In the genomic region with DNA sequence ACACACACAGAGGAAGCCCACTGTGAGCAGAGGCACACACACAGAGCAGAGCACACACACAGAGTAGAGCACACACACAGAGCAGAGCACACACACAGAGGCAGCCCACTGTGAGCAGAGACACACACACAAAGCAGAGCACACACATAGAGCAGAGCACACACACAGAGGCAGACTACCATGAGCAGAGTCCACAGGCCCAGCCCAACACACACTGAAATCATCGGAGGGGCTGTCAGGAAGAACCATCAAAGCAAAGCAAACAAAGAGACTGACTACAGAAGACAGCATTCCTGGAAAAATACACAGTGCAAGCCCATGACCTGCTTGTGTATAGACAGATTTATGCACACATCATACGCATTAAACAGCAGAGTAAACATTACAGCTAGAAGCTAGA, we compare ENCODE assay signal across 10 mouse cellular contexts. TPM values are rescaled to one million over a fixed set of nuclear protein-coding genes. Genes with fewer than 3 reads are reported as not detected.
DNase-seq lines count a peak whose midpoint lies in the region; ATAC-seq lines count a peak whose summit lies in the region.
"Had no signal": no experiment of that assay in that cellular context is flagged by ENCODE, and none has a peak within 500 bp of the region (broad histone marks: within the 10 kb centered on the region; RNA-seq: fewer than 3 reads in every experiment).

No protein-coding gene starts in this region.

- H3K27me3 ChIP-seq in heart, embryonic 14.5 days (ENCODE audit: control insufficient read depth, insufficient read depth, low read length): no peaks in the 10 kb centered on the region
- H3K27me3 ChIP-seq in embryonic facial prominence, embryonic 10.5 days (replicated peaks; ENCODE audit: low read depth, poor library complexity, severe bottlenecking): peaks cover 11% of the 10 kb centered on the region
- no peaks in the 10 kb centered on the region for H3K27me3 ChIP-seq in hindbrain, embryonic 15.5 days
- H3K27me3 ChIP-seq in midbrain, embryonic 11.5 days (ENCODE audit: control insufficient read depth, insufficient read depth, low read length): no peaks in the 10 kb centered on the region

- 49% methylated on average over 2 of the region's 2 CpGs for WGBS in heart, embryonic 14.5 days
- WGBS in embryonic facial prominence, embryonic 10.5 days: 58% methylated on average over 2 of the region's 2 CpGs
- WGBS in hindbrain, embryonic 15.5 days: 59% methylated on average over 2 of the region's 2 CpGs
- WGBS in midbrain, embryonic 11.5 days: 69% methylated on average over 2 of the region's 2 CpGs

- no peak overlapping the region for H3K9ac ChIP-seq in heart, embryonic 14.5 days (ENCODE audit: low read length)
- no peak overlapping the region for H3K9ac ChIP-seq in hindbrain, embryonic 15.5 days
- H3K9ac ChIP-seq in midbrain, embryonic 11.5 days (ENCODE audit: low read length): no peak overlapping the region

- H3K27ac ChIP-seq in heart, embryonic 14.5 days (replicated peaks in 1 of 2; ENCODE audit: control insufficient read depth in 1 of 2, insufficient read depth in 1 of 2, low read depth in 2 of 2, low read length in 2 of 2): peak overlapping the region; percentile 19 to 62
- H3K27ac ChIP-seq in embryonic facial prominence, embryonic 10.5 days (replicated peaks): peak overlapping the region; percentile 77
- peak overlapping the region; percentile 2; the same call in 1 of the 2 replicates for H3K27ac ChIP-seq in hindbrain, embryonic 15.5 days (replicated peaks)
- peak overlapping the region; percentile 2; the same call in 1 of the 2 replicates for H3K27ac ChIP-seq in midbrain, embryonic 11.5 days (ENCODE audit: low read depth, low read length)

- H3K4me3 ChIP-seq in heart, embryonic 14.5 days (ENCODE audit: control insufficient read depth in 1 of 2, insufficient read depth in 1 of 2, low read depth in 1 of 2, low read length in 2 of 2): no peak overlapping the region
- no peak overlapping the region for H3K4me3 ChIP-seq in embryonic facial prominence, embryonic 10.5 days
- H3K4me3 ChIP-seq in hindbrain, embryonic 15.5 days: no peak overlapping the region
- no peak overlapping the region for H3K4me3 ChIP-seq in midbrain, embryonic 11.5 days (ENCODE audit: low read depth, low read length)

- H3K36me3 ChIP-seq in heart, embryonic 14.5 days (ENCODE audit: control insufficient read depth, insufficient read depth, low read length): no peaks in the 10 kb centered on the region
- peaks cover 32% of the 10 kb centered on the region for H3K36me3 ChIP-seq in embryonic facial prominence, embryonic 10.5 days (replicated peaks)
- H3K36me3 ChIP-seq in hindbrain, embryonic 15.5 days: no peaks in the 10 kb centered on the region
- H3K36me3 ChIP-seq in midbrain, embryonic 11.5 days (ENCODE audit: control insufficient read depth, insufficient read depth, low read length): no peaks in the 10 kb centered on the region

- H3K4me1 ChIP-seq in heart, embryonic 14.5 days (ENCODE audit: control insufficient read depth in 2 of 2, insufficient read depth in 2 of 2, low read length in 2 of 2): peaks cover 10 to 12% of the 10 kb centered on the region in 2 experiments; a peak in 2 of 4 replicates
- H3K4me1 ChIP-seq in embryonic facial prominence, embryonic 10.5 days: peaks cover 39% of the 10 kb centered on the region
- H3K4me1 ChIP-seq in hindbrain, embryonic 15.5 days (replicated peaks): no peaks in the 10 kb centered on the region
- H3K4me1 ChIP-seq in midbrain, embryonic 11.5 days (ENCODE audit: control insufficient read depth, insufficient read depth, low read length): no peaks in the 10 kb centered on the region; the same call in 1 of the 2 replicates

- no peak for ATAC-seq in heart, embryonic 14.5 days (ENCODE audit: insufficient number of reproducible peaks, insufficient read depth, low FRiP score, low read depth)
- ATAC-seq in hindbrain, embryonic 15.5 days (ENCODE audit: low FRiP score, low read depth): peak; percentile 24; the same call in 1 of the 2 replicates
- no peak for ATAC-seq in midbrain, embryonic 11.5 days (ENCODE audit: low FRiP score)
- ATAC-seq: CD4-positive, CD25-positive, alpha-beta regulatory T cell, adult 4 months had no signal

- DNase-seq in heart, adult 18-20 months: no peak
- no peak for DNase-seq in embryonic facial prominence, embryonic 10.5 days (ENCODE audit: low spot score)
- DNase-seq in midbrain, embryonic 11.5 days (ENCODE audit: low spot score, missing footprints): no peak
- DNase-seq in layer of hippocampus, postnatal 25 days (ENCODE audit: extremely low spot score in 1 of 2, low spot score in 1 of 2): no peak
- no peak for DNase-seq in left cerebral cortex, postnatal 36 days (ENCODE audit: low spot score in 2 of 2)
- no peak for DNase-seq in right cerebral cortex, postnatal 36 days (ENCODE audit: low spot score in 2 of 2)
- DNase-seq: gastrocnemius, postnatal 25 days had no signal

- H3K4me2 ChIP-seq in heart, embryonic 14.5 days (ENCODE audit: low read length): no peak overlapping the region
- no peak overlapping the region for H3K4me2 ChIP-seq in hindbrain, embryonic 15.5 days
- H3K4me2 ChIP-seq in midbrain, embryonic 11.5 days: no peak overlapping the region

- H3K9me3 ChIP-seq in heart, embryonic 14.5 days (ENCODE audit: control insufficient read depth, low read length): no peaks in the 10 kb centered on the region
- no peaks in the 10 kb centered on the region; the same call in 1 of the 2 replicates for H3K9me3 ChIP-seq in embryonic facial prominence, embryonic 10.5 days
- no peaks in the 10 kb centered on the region for H3K9me3 ChIP-seq in hindbrain, embryonic 15.5 days
- H3K9me3 ChIP-seq in midbrain, embryonic 11.5 days (ENCODE audit: control insufficient read depth, low read length): no peaks in the 10 kb centered on the region

- intact Hi-C loops in left cerebral cortex, postnatal 36 days (cut with DNase I): loop anchor here (5.0 kb wide), 1 partner anchor 34 kb away; no protein-coding TSS in a partner anchor

RNA-seq across cellular contexts. Expression of a gene that starts 7.4 kb away (rescaled TPM):
- polyA plus RNA-seq in heart, embryonic 14.5 days (2014; fragmentation: Nextera tagmentation; extraction: Ambion mirVana): 2.5 and 2.7 TPM in 2 replicates
- 1 to 10 TPM; 1.3 to 2.4 TPM for total RNA-seq in heart, adult 18-20 months (2021)
- 2.0 and 3.1 TPM in 2 replicates for polyA plus RNA-seq in embryonic facial prominence, embryonic 10.5 days (2016; fragmentation: Nextera tagmentation; extraction: Ambion mirVana)
- polyA plus RNA-seq in hindbrain, embryonic 15.5 days (2015; fragmentation: Nextera tagmentation; extraction: Ambion mirVana): 1.4 and 2.0 TPM in 2 replicates
- polyA plus RNA-seq in midbrain, embryonic 11.5 days (2014; fragmentation: Nextera tagmentation; extraction: Ambion mirVana): 1.4 TPM in 2 replicates
- total RNA-seq in layer of hippocampus, postnatal 25 days (2021): 1 to 10 TPM in 1 of 2 experiments, under 1 TPM in 1; 0.62 to 1.0 TPM
- total RNA-seq in left cerebral cortex, postnatal 36 days (2021): under 1 TPM; 0.76 to 0.77 TPM

RNA-seq across cellular contexts. Expression of a gene that starts 8.3 kb away (rescaled TPM):
- polyA plus RNA-seq in heart, embryonic 14.5 days (2014; fragmentation: Nextera tagmentation; extraction: Ambion mirVana): 31.8 and 33.9 TPM in 2 replicates
- total RNA-seq in heart, adult 18-20 months (2021): 1 to 10 TPM; 8.8 to 9.5 TPM
- polyA plus RNA-seq in embryonic facial prominence, embryonic 10.5 days (2016; fragmentation: Nextera tagmentation; extraction: Ambion mirVana): 37.1 and 38.9 TPM in 2 replicates
- 14.5 and 15.1 TPM in 2 replicates for polyA plus RNA-seq in hindbrain, embryonic 15.5 days (2015; fragmentation: Nextera tagmentation; extraction: Ambion mirVana)
- polyA plus RNA-seq in midbrain, embryonic 11.5 days (2014; fragmentation: Nextera tagmentation; extraction: Ambion mirVana): 22.4 and 24.8 TPM in 2 replicates
- total RNA-seq in layer of hippocampus, postnatal 25 days (2021): 1 to 10 TPM; 2.8 to 3.1 TPM
- 1 to 10 TPM; 3.0 to 3.8 TPM for total RNA-seq in left cerebral cortex, postnatal 36 days (2021)

RNA-seq across cellular contexts. Expression of a gene that starts 46.7 kb away (rescaled TPM):
- 132 and 148 TPM in 2 replicates for polyA plus RNA-seq in heart, embryonic 14.5 days (2014; fragmentation: Nextera tagmentation; extraction: Ambion mirVana)
- total RNA-seq in heart, adult 18-20 months (2021): 100 to 1,000 TPM in 1 of 2 experiments, 10 to 100 TPM in 1; 86.5 to 116 TPM
- polyA plus RNA-seq in embryonic facial prominence, embryonic 10.5 days (2016; fragmentation: Nextera tagmentation; extraction: Ambion mirVana): 262 and 263 TPM in 2 replicates
- 130 and 141 TPM in 2 replicates for polyA plus RNA-seq in hindbrain, embryonic 15.5 days (2015; fragmentation: Nextera tagmentation; extraction: Ambion mirVana)
- 192 and 219 TPM in 2 replicates for polyA plus RNA-seq in midbrain, embryonic 11.5 days (2014; fragmentation: Nextera tagmentation; extraction: Ambion mirVana)
- 100 to 1,000 TPM; 133 to 154 TPM for total RNA-seq in layer of hippocampus, postnatal 25 days (2021)
- 100 to 1,000 TPM; 134 to 159 TPM for total RNA-seq in left cerebral cortex, postnatal 36 days (2021)

RNA-seq across cellular contexts. Expression of a gene that starts 52.1 kb away (rescaled TPM):
- 13.1 and 17.8 TPM in 2 replicates for polyA plus RNA-seq in heart, embryonic 14.5 days (2014; fragmentation: Nextera tagmentation; extraction: Ambion mirVana)
- total RNA-seq in heart, adult 18-20 months (2021): 10 to 100 TPM; 41.4 to 52.6 TPM
- 43.8 and 44.5 TPM in 2 replicates for polyA plus RNA-seq in embryonic facial prominence, embryonic 10.5 days (2016; fragmentation: Nextera tagmentation; extraction: Ambion mirVana)
- 29.6 and 33.9 TPM in 2 replicates for polyA plus RNA-seq in hindbrain, embryonic 15.5 days (2015; fragmentation: Nextera tagmentation; extraction: Ambion mirVana)
- 20.8 and 25.4 TPM in 2 replicates for polyA plus RNA-seq in midbrain, embryonic 11.5 days (2014; fragmentation: Nextera tagmentation; extraction: Ambion mirVana)
- total RNA-seq in layer of hippocampus, postnatal 25 days (2021): 10 to 100 TPM; 23.7 to 26.1 TPM
- 10 to 100 TPM; 27.4 to 30.4 TPM for total RNA-seq in left cerebral cortex, postnatal 36 days (2021)

RNA-seq across cellular contexts. Expression of a gene that starts 59.4 kb away (rescaled TPM):
- 45.4 and 49.1 TPM in 2 replicates for polyA plus RNA-seq in heart, embryonic 14.5 days (2014; fragmentation: Nextera tagmentation; extraction: Ambion mirVana)
- total RNA-seq in heart, adult 18-20 months (2021): 10 to 100 TPM; 13.3 to 15.3 TPM
- 44.9 and 48.5 TPM in 2 replicates for polyA plus RNA-seq in embryonic facial prominence, embryonic 10.5 days (2016; fragmentation: Nextera tagmentation; extraction: Ambion mirVana)
- polyA plus RNA-seq in hindbrain, embryonic 15.5 days (2015; fragmentation: Nextera tagmentation; extraction: Ambion mirVana): 45.8 and 50.3 TPM in 2 replicates
- 40.8 and 45.7 TPM in 2 replicates for polyA plus RNA-seq in midbrain, embryonic 11.5 days (2014; fragmentation: Nextera tagmentation; extraction: Ambion mirVana)
- 10 to 100 TPM; 14.7 to 17.6 TPM for total RNA-seq in layer of hippocampus, postnatal 25 days (2021)
- total RNA-seq in left cerebral cortex, postnatal 36 days (2021): 10 to 100 TPM; 13.0 to 14.5 TPM

Comparison
In these comparisons a context has a peak if more than half of its experiments do, and no peak if none do; other contexts are left out.
1. H3K27ac ChIP-seq: peak in every context shown above with its lines; median percentile 77 in embryonic facial prominence, embryonic 10.5 days; 40 in heart, embryonic 14.5 days; 2 in hindbrain, embryonic 15.5 days; 2 in midbrain, embryonic 11.5 days.